Mouse (Mus musculus) T-helper 2 cell (primary cell): Measurements from ENCODE around the gene Def8.

Experiments
- in situ Hi-C: fragments of 300-600 bp; cut with MboI, MseI; formaldehyde crosslinking; loops from one replicate; pipeline ENCODE4 v1.15.1; 2025; ENCODE audit warnings: high pct_unique_total_duplicates

The Def8 gene

GRCm38 (mm10) chr8:123423441-123423840 is at the start of gene Def8:
Gene Def8 (plus strand): TSS chr8:123423527.
- in situ Hi-C loops, result loop anchor here (5.0 kb wide), 1 partner anchor 101 kb away; no protein-coding TSS in a partner anchor

GRCm38 (mm10) chr8:123374239-123374578 is 49.1 kb upstream of the Def8 start:
- in situ Hi-C loops, result no loop called here

- in situ Hi-C loops, result no loop called here
These were observed 47.6 kb upstream of the Def8 start for GRCm38 (mm10) chr8:123375701-123376100.

- in situ Hi-C loops, result no loop called here
These were observed 47.2 kb upstream of the Def8 start for GRCm38 (mm10) chr8:123376106-123376505.

- in situ Hi-C loops, result no loop called here
These were observed 41.6 kb upstream of the Def8 start for GRCm38 (mm10) chr8:123381711-123382110.

- in situ Hi-C loops, result no loop called here
These were observed 40.8 kb upstream of the Def8 start for GRCm38 (mm10) chr8:123382516-123382915.

- in situ Hi-C loops, result no loop called here
These were observed 38.3 kb upstream of the Def8 start for GRCm38 (mm10) chr8:123384883-123385540.

GRCm38 (mm10) chr8:123387041-123387440 is 36.3 kb upstream of the Def8 start:
- in situ Hi-C loops, result no loop called here

- in situ Hi-C loops, result no loop called here
These were observed 35.5 kb upstream of the Def8 start for GRCm38 (mm10) chr8:123387801-123388200.

GRCm38 (mm10) chr8:123389026-123389425 is 34.3 kb upstream of the Def8 start:
- in situ Hi-C loops, result no loop called here

- in situ Hi-C loops, result no loop called here
These were observed 25.0 kb upstream of the Def8 start for GRCm38 (mm10) chr8:123398308-123398707.

- in situ Hi-C loops, result no loop called here
These were observed 21.4 kb upstream of the Def8 start for GRCm38 (mm10) chr8:123401936-123402335.

GRCm38 (mm10) chr8:123402730-123403326 is 20.5 kb upstream of the Def8 start:
- in situ Hi-C loops, result no loop called here

- in situ Hi-C loops, result no loop called here
These were observed 18.8 kb upstream of the Def8 start for GRCm38 (mm10) chr8:123404521-123404920.

- in situ Hi-C loops, result no loop called here
These were observed 16.5 kb upstream of the Def8 start, which contains the start of gene Mc1r for GRCm38 (mm10) chr8:123406786-123407185. Gene Mc1r (plus strand): TSS chr8:123407107.

- in situ Hi-C loops, result no loop called here
These were observed 15.7 kb upstream of the Def8 start for GRCm38 (mm10) chr8:123407612-123408011.

- in situ Hi-C loops, result no loop called here
These were observed 14.5 kb upstream of the Def8 start for GRCm38 (mm10) chr8:123408586-123409544.

- in situ Hi-C loops, result no loop called here
These were observed 13.2 kb upstream of the Def8 start for GRCm38 (mm10) chr8:123410049-123410587.

GRCm38 (mm10) chr8:123410788-123411187 is 12.5 kb upstream of the Def8 start:
- in situ Hi-C loops, result no loop called here

GRCm38 (mm10) chr8:123411246-123411645 is 12.1 kb upstream of the Def8 start, which contains the start of gene Tubb3:
Gene Tubb3 (plus strand): TSS chr8:123411424.
- in situ Hi-C loops, result no loop called here

- in situ Hi-C loops, result no loop called here
These were observed 11.5 kb upstream of the Def8 start for GRCm38 (mm10) chr8:123411781-123412327.
